Mouse (Mus musculus): ENCODE measurements around the gene Selenoo.

- TF ChIP-seq POLR2A (IDR thresholded peaks at IDR 0.05; ENCODE audit: borderline replicate concordance, extremely low read depth, low read depth, low read length) = no peak
- TF ChIP-seq CTCF (IDR thresholded peaks at IDR 0.05; ENCODE audit: insufficient read depth, low read length) = 0 out of 2 replicates have a peak, but pooled peaks have one; percentile 5
These were observed 44.5 kb upstream of the Selenoo start for GRCm38 (mm10) chr15:89044381-89044780.
